Mouse (Mus musculus) lung, adult 18-20 months (tissue): Measurements from ENCODE around the gene Adgrg6.

Source experiments
- DNase-seq, 2 experiments: peaks; one replicate each; pipeline ENCODE4 v3.0.0; 2022; ENCODE audit warnings: mixed read lengths in 2 of 2

The Adgrg6 gene

DNA sequence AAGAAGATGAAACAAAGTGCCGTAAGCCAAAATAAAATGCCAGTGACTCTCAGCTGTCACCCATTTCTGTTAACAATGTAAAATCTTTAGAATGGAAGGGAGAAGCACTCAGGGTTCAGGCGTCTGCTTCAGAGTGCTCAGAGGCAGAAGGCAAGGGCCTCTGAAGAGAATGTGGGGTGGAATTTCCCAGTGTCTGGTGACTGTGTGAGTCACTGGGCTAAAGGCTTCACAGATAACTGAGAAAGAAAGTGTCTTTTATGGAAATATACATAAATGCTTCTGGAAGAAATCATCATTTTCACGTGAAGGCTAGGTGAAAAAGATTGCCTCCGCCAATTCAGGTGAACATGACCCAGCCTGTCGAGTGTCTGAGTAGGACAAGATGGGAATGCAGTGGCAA lies 159.9 kb downstream of the Adgrg6 start:
- DNase-seq: no peak

DNA sequence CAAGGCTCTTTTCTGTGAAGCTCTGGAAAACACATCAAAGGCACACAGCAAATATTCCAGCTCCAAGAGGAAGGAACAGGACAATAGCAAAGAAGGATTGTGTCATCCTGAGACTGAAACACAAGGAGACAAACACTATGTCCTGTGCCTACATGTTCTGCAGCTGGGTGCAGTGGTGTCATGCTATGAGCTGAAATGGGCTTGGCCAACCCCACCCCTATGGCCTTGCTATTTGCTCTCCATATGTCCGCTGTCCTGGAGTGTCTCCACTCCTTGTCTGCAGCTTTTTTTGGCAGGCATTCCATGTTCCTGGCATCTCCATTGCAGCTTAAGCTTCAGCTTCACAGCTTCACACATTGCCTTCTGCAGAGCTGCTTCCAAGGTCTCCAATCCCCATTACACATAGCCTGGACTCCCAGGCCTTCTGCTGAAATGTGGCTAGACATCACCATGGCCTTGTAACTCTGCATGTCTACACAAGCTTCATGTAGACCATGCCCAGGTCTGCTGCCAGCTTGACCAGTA lies 180.3 kb downstream of the Adgrg6 start:
- DNase-seq: no peak

DNA sequence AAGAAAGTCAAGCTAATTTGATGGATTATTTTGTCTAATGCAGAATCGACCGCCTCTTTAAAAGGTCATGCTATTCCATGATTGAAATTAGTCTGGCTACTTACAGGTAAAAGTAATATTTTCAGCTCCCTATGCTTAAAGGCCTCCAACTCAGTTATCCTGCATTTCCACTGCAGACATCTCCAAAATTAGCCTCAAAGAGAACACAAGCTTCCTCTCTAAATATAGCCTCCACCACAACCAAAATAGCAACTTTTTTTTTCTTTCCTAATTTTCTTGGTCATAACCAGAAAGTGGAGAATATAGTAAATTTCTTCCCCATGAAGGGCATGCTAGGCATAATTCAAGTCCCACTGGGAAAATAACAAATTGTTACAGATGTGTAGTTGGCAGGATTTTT lies 182.2 kb downstream of the Adgrg6 start:
- DNase-seq: no peak

- DNase-seq: no peak
These were observed 187.2 kb downstream of the Adgrg6 start for GRCm38 (mm10) chr10:14358271-14358670.
